Mouse (Mus musculus): ENCODE measurements around the gene Megf11. TPM values are rescaled to one million over a fixed set of nuclear protein-coding genes. Genes with fewer than 3 reads are reported as not detected.

Gene Megf11
- total and polyA plus RNA-seq, 3 experiments = 0.33 to 2.0 (median 1.6) TPM

- Histone ChIP-seq H3K4me1 (ENCODE audit: control insufficient read depth, insufficient read depth, low read length) (no peaks in the 10 kb centered on the region), H3K4me3 (no peak overlapping the region), H3K79me2 (replicated peaks; ENCODE audit: control insufficient read depth, insufficient read depth, low read length) (no peaks in the 10 kb centered on the region), H3K27ac (no peak overlapping the region), H3K9ac (ENCODE audit: low read depth, low read length) (no peak overlapping the region), H3K27me3 (ENCODE audit: control insufficient read depth, insufficient read depth, low read length) (no peaks in the 10 kb centered on the region), H3K36me3 (ENCODE audit: control insufficient read depth, insufficient read depth, low read length) (no peaks in the 10 kb centered on the region)
- intact Hi-C loops (cut with DNase I) = no loop called here
- no peak for DNase-seq
- 58% methylated on average over 4 of the region's 4 CpGs for WGBS
- TF ChIP-seq POLR2A (IDR thresholded peaks at IDR 0.05; ENCODE audit: insufficient read depth, low read depth, low read length) (no peak), EP300 (IDR thresholded peaks at IDR 0.05; ENCODE audit: insufficient read depth, low read depth, low read length) (no peak), CTCF (IDR thresholded peaks at IDR 0.05) (no peak)
These were observed 102.0 kb downstream of the Megf11 start for GRCm38 (mm10) chr9:64487377-64487776.

- Histone ChIP-seq H3K9ac (ENCODE audit: low read depth, low read length) (no peak overlapping the region), H3K4me3 (no peak overlapping the region), H3K36me3 (ENCODE audit: control insufficient read depth, insufficient read depth, low read length) (no peaks in the 10 kb centered on the region), H3K4me1 (ENCODE audit: control insufficient read depth, insufficient read depth, low read length) (no peaks in the 10 kb centered on the region), H3K27me3 (ENCODE audit: control insufficient read depth, insufficient read depth, low read length) (no peaks in the 10 kb centered on the region), H3K79me2 (replicated peaks; ENCODE audit: control insufficient read depth, insufficient read depth, low read length) (no peaks in the 10 kb centered on the region), H3K27ac (no peak overlapping the region)
- DNase-seq = no peak
- TF ChIP-seq EP300 (IDR thresholded peaks at IDR 0.05; ENCODE audit: insufficient read depth, low read depth, low read length) (no peak), CTCF (IDR thresholded peaks at IDR 0.05) (no peak)
- intact Hi-C loops (cut with DNase I) = no loop called here
- 86% methylated on average over 6 of the region's 6 CpGs for WGBS
These were observed 109.2 kb downstream of the Megf11 start for GRCm38 (mm10) chr9:64494647-64495046.

GRCm38 (mm10) chr9:64498929-64499328, 113.5 kb downstream of the Megf11 start:
- intact Hi-C loops (cut with DNase I) = no loop called here
- Histone ChIP-seq H3K4me1 (ENCODE audit: control insufficient read depth, insufficient read depth, low read length) (no peaks in the 10 kb centered on the region), H3K4me3 (no peak overlapping the region), H3K79me2 (replicated peaks; ENCODE audit: control insufficient read depth, insufficient read depth, low read length) (no peaks in the 10 kb centered on the region), H3K9ac (ENCODE audit: low read depth, low read length) (no peak overlapping the region), H3K27ac (no peak overlapping the region), H3K36me3 (ENCODE audit: control insufficient read depth, insufficient read depth, low read length) (no peaks in the 10 kb centered on the region), H3K27me3 (ENCODE audit: control insufficient read depth, insufficient read depth, low read length) (no peaks in the 10 kb centered on the region)
- peak; percentile 25 to 30 for DNase-seq
- TF ChIP-seq POLR2A (IDR thresholded peaks at IDR 0.05; ENCODE audit: insufficient read depth, low read depth, low read length) (no peak), EP300 (IDR thresholded peaks at IDR 0.05; ENCODE audit: insufficient read depth, low read depth, low read length) (no peak), CTCF (IDR thresholded peaks at IDR 0.05) (no peak)
- 43% methylated on average over 5 of the region's 5 CpGs for WGBS

GRCm38 (mm10) chr9:64501211-64501610, 115.8 kb downstream of the Megf11 start:
- Histone ChIP-seq H3K27me3 (ENCODE audit: control insufficient read depth, insufficient read depth, low read length) (no peaks in the 10 kb centered on the region), H3K9ac (ENCODE audit: low read depth, low read length) (no peak overlapping the region), H3K79me2 (replicated peaks; ENCODE audit: control insufficient read depth, insufficient read depth, low read length) (no peaks in the 10 kb centered on the region), H3K4me3 (no peak overlapping the region), H3K4me1 (ENCODE audit: control insufficient read depth, insufficient read depth, low read length) (no peaks in the 10 kb centered on the region), H3K36me3 (ENCODE audit: control insufficient read depth, insufficient read depth, low read length) (no peaks in the 10 kb centered on the region), H3K27ac (no peak overlapping the region)
- TF ChIP-seq POLR2A (IDR thresholded peaks at IDR 0.05; ENCODE audit: insufficient read depth, low read depth, low read length) (no peak), CTCF (IDR thresholded peaks at IDR 0.05) (no peak), EP300 (IDR thresholded peaks at IDR 0.05; ENCODE audit: insufficient read depth, low read depth, low read length) (no peak)
- WGBS = 96% methylated on average over 8 of the region's 8 CpGs
- DNase-seq = no peak
- intact Hi-C loops (cut with DNase I) = no loop called here

GRCm38 (mm10) chr9:64503996-64504395, 118.6 kb downstream of the Megf11 start:
- Histone ChIP-seq H3K36me3 (ENCODE audit: control insufficient read depth, insufficient read depth, low read length) (no peaks in the 10 kb centered on the region), H3K27me3 (ENCODE audit: control insufficient read depth, insufficient read depth, low read length) (no peaks in the 10 kb centered on the region), H3K79me2 (replicated peaks; ENCODE audit: control insufficient read depth, insufficient read depth, low read length) (no peaks in the 10 kb centered on the region), H3K4me1 (ENCODE audit: control insufficient read depth, insufficient read depth, low read length) (peaks cover 2% of the 10 kb centered on the region), H3K27ac (no peak overlapping the region), H3K9ac (ENCODE audit: low read depth, low read length) (no peak overlapping the region), H3K4me3 (no peak overlapping the region)
- TF ChIP-seq POLR2A (IDR thresholded peaks at IDR 0.05; ENCODE audit: insufficient read depth, low read depth, low read length) = no peak
- TF ChIP-seq EP300 (IDR thresholded peaks at IDR 0.05; ENCODE audit: insufficient read depth, low read depth, low read length) = no peak
- no peak for DNase-seq
- WGBS = 79% methylated on average over 1 of the region's 1 CpGs
- intact Hi-C loops (cut with DNase I) = no loop called here

GRCm38 (mm10) chr9:64504456-64504855, 119.0 kb downstream of the Megf11 start:
- Histone ChIP-seq H3K27ac (no peak overlapping the region), H3K4me3 (no peak overlapping the region), H3K9ac (ENCODE audit: low read depth, low read length) (no peak overlapping the region), H3K27me3 (ENCODE audit: control insufficient read depth, insufficient read depth, low read length) (no peaks in the 10 kb centered on the region), H3K36me3 (ENCODE audit: control insufficient read depth, insufficient read depth, low read length) (no peaks in the 10 kb centered on the region), H3K79me2 (replicated peaks; ENCODE audit: control insufficient read depth, insufficient read depth, low read length) (no peaks in the 10 kb centered on the region), H3K4me1 (ENCODE audit: control insufficient read depth, insufficient read depth, low read length) (peaks cover 2% of the 10 kb centered on the region)
- intact Hi-C loops (cut with DNase I) = no loop called here
- TF ChIP-seq EP300 (IDR thresholded peaks at IDR 0.05; ENCODE audit: insufficient read depth, low read depth, low read length) (no peak), POLR2A (IDR thresholded peaks at IDR 0.05; ENCODE audit: insufficient read depth, low read depth, low read length) (no peak), CTCF (IDR thresholded peaks at IDR 0.05) (no peak)
- 80% methylated on average over 3 of the region's 3 CpGs for WGBS
- no peak for DNase-seq
